Mouse (Mus musculus) T-helper 17 cell (primary cell): Measurements from ENCODE around the gene Sdc4.

Source experiments
- in situ Hi-C, 2 experiments: fragments of 300-600 bp; cut with MboI, MseI; formaldehyde crosslinking; loops; 1 replicate in 1 of 2; 2 replicates in 1 of 2; pipeline ENCODE4 v1.15.1; 2025; ENCODE audit warnings: high pct_unique_total_duplicates in 2 of 2

Sdc4 gene

DNA sequence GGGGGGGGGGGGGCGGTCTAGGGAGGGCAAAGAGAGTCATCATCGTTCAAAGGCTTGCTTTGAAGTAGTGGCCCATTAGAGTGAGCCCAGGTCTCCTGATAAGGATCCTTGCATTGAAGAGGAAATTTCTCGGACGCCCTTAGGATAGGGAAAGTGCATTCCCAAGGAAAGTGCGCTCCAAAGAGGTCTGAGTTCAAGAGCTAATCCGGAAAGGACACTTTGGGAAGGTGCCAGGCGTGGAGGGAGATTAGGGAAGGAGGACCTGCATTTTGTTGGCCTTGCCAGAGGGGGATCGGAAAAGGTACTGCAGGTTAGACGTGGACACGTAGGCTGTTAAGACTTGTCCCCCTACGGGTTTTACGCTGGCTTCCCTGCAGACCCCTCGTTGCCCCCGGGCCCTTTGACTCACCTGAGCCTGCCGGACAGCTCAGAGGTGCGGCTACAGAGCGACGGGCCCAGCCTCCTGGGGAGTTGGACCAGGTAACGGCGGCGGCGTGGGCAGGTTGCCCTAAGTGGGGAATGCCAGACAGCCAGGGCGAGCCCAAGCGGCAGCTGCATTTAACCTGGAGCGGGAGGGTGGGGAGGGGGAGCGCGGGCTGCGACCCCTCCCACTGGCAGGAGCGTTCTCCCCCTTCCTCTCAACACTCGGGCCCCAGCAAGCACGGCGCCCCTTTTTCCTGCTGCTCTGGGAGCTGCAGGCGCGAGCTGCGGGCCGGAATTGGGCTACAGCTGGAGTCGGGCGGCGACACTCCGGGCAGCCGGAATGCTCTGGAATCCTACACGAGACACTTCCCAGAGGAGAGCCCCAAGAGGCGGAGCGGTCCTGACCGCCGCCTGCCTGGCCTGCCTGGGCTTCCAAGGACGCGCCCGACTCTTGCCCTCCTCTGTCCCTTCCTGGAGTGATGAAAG is 39.4 kb downstream of the Sdc4 start:
- in situ Hi-C loops = no loop called here

GRCm38 (mm10) chr2:164403396-164404081 is 40.1 kb downstream of the Sdc4 start:
- in situ Hi-C loops = no loop called here

GRCm38 (mm10) chr2:164402906-164403305 is 40.8 kb downstream of the Sdc4 start, which contains the start of gene Rbpjl:
Gene Rbpjl, plus strand, starts transcription at chr2:164403141.
- in situ Hi-C loops = no loop called here

DNA sequence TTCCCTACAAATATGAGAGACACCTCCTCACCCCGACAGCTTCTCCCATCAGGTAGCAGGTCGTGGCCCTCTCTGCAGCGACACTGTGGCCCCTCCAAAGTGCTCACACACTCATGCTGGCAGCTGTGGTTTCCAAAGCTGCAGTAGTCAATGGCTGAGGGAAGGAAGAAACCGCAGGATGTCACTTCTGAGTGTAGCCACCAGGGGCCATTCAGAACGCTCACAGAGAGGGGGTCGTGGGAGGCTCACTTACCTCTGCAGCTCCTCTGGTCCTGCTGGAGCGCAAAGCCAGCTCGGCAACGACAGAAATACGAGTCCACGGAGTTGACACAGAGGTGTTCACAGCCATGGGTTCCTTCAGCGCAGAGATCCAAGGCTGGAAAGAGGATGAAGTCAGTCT is 46.8 kb downstream of the Sdc4 start:
- in situ Hi-C loops = no loop called here

GRCm38 (mm10) chr2:164396076-164396475 is 47.6 kb downstream of the Sdc4 start:
- in situ Hi-C loops = no loop called here

DNA sequence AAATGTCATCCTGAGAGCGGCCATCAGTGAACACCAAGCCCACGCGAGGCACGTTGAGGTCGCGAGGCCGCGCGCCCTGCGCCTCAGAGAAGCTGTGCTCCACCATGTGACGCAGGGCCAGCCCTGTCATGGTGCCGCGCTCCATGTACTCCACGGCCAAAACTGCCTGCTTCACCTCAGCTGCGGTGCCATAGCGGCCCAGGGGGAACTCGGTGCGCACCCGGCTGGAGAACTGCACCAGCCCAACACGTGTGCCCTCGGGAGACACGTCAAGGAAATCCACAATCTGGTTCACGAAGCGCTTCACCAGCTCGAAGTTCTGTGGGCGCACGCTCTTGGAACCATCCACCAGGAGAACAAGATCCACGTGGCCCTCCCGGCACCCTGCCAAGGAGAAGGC is 50.6 kb downstream of the Sdc4 start:
- in situ Hi-C loops = no loop called here

- in situ Hi-C loops = no loop called here
Observed at GRCm38 (mm10) chr2:164389499-164389898, 54.2 kb downstream of the Sdc4 start.

DNA sequence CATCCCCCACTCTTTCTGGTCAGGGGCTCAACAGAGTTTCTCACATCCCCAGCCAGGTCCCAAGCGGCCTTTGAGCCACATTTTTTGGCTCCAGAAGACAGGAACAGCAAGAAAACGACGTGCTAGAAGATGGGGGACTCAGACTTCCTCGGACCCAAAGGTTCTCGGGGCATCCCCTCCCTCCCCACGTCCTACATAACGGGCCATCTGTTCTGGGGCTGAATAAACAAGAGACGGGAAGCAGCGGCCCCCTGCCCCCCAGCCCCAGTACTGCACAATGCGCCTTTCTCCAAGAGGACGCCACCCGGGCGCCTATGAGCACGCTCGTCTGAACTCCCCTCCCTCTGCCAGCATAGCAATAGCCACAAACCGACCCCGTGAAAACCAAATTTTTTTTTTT is 54.7 kb downstream of the Sdc4 start, which contains the start of gene Slpi:
TSS of gene Slpi (minus strand) at position 76 of the 400 bp plus-strand sequence.
- in situ Hi-C loops = no loop called here

DNA sequence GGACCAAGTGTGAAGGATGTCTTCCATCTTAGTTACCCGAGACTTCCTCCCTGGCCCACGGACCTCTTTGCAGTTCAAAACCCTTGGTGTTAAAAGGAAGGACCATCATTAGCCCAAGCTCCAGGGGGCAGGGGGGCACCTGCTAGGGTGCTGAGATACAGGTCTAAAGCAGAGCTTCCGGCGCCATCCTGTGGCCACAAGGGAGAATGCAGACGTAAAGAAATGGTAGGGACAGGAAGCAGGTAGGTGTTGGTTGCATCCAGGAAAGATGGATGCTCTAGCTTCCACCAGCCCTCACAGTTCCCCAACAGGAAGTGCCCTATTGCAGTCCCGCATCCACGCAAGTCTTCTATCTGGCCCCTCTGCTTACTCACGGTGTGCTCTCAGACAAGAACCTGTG is 56.7 kb downstream of the Sdc4 start:
- in situ Hi-C loops = no loop called here

- in situ Hi-C loops = no loop called here
Observed at GRCm38 (mm10) chr2:164385927-164386763, 57.5 kb downstream of the Sdc4 start.

- in situ Hi-C loops = no loop called here
Observed at GRCm38 (mm10) chr2:164383656-164384399, 59.9 kb downstream of the Sdc4 start.

DNA sequence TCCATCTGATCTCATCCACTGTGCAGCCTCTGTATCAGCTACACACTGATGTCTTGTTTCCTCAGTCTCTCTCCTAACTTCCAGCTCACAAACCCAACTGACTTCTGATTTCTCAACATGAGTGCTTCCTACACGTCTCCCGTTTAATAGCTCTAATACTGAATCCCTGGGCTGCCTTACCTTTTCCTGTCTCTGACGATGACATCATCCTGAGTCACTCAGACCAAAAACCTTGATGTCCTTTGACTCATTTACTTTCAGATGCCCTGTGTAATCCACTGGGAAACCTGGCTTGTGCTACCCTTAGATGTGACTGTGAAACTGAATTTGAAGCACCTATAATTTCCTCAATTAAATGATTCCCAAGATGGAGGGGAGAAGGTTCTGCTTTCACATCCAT is 60.7 kb downstream of the Sdc4 start:
- in situ Hi-C loops = no loop called here

DNA sequence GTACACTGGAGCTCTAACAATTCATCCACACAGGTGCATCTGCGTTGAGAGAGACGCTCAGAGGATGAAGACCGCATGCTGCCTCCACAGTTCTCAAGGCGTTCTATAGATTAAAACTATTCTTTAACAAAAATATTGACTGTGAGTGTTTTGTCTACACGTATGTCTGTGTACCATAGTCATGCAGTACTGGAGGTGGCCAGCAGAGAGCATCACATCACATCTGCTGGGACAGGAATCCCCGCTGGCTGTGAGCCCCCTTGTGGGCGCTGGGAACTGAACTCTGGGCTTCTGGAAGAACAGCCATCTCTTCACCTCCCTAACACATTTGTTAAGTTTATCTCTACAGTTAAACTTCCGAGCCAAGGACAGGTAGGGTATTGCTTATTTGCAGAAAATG is 62.0 kb downstream of the Sdc4 start:
- in situ Hi-C loops = no loop called here

GRCm38 (mm10) chr2:164377478-164378426 is 65.9 kb downstream of the Sdc4 start:
- in situ Hi-C loops = no loop called here
